Mouse (Mus musculus) heart, embryonic 15.5 days (tissue): ENCODE results near the gene Ppfibp2. TPM values are rescaled to one million over a fixed set of nuclear protein-coding genes. Genes with fewer than 3 reads are reported as not detected.

ENCODE experiments used
- ATAC-seq: fragments of 200-750 bp; cut with Nextera tagmentation; replicated peaks from 2 replicates; pipeline ENCODE4 v1.8.0; 2017; ENCODE audit warnings: low read depth, moderate TSS enrichment; ENCODE audit not compliant: insufficient number of reproducible peaks, insufficient read depth, low FRiP score
- H3K27ac ChIP-seq: fragments of 300-500 bp; sonication (generic); 2 replicates; pipeline ENCODE4 v1.5.1; 2015; ENCODE audit warnings: mild to moderate bottlenecking, inconsistent platforms
- H3K27me3 ChIP-seq: fragments of 300-500 bp; sonication (generic); 2 replicates; pipeline ENCODE4 v1.6.1; 2015; ENCODE audit warnings: inconsistent platforms
- H3K36me3 ChIP-seq: fragments of 300-500 bp; sonication (generic); 2 replicates; pipeline ENCODE4 v1.6.1; 2015; ENCODE audit warnings: mild to moderate bottlenecking, inconsistent platforms
- H3K4me1 ChIP-seq: fragments of 300-500 bp; sonication (generic); replicated peaks from 2 replicates; pipeline ENCODE4 v1.6.1; 2015; ENCODE audit warnings: inconsistent platforms
- H3K4me2 ChIP-seq: fragments of 300-500 bp; sonication (generic); 2 replicates; pipeline ENCODE4 v1.6.1; 2015; ENCODE audit warnings: inconsistent platforms, mild to moderate bottlenecking, moderate library complexity
- H3K4me3 ChIP-seq: fragments of 300-500 bp; sonication (generic); 2 replicates; pipeline ENCODE4 v1.5.1; 2015; ENCODE audit warnings: mild to moderate bottlenecking, inconsistent platforms
- H3K9ac ChIP-seq: fragments of 300-500 bp; sonication (generic); 2 replicates; pipeline ENCODE4 v1.6.1; 2015; ENCODE audit warnings: mild to moderate bottlenecking, inconsistent platforms
- H3K9me3 ChIP-seq: fragments of 300-500 bp; sonication (generic); replicated peaks from 2 replicates; pipeline ENCODE4 v1.6.1; 2016; ENCODE audit warnings: inconsistent platforms
- WGBS: fragments of 180-500 bp; shearing (Covaris S2); methylation state at CpG from one replicate; pipeline ENCODE4 v1.1.7; 2015; ENCODE audit warnings: mixed read lengths; 5-methylcytosine and 5-hydroxymethylcytosine counted together
- polyA plus RNA-seq: library from polyadenylated mRNA; unstranded; fragments of >200 nt; fragmentation: Nextera tagmentation; extraction: Ambion mirVana; gene quantifications from 2 replicates; pipeline ENCODE4 v1.2.1, GENCODE M21; 2015

Gene Ppfibp2
- polyA plus RNA-seq = 4.4 and 5.2 TPM in 2 replicates

GRCm38 (mm10) chr7:107594857-107595402 lies at the start of gene Ppfibp2:
Ppfibp2 (plus strand) TSS chr7:107595207.
- peak within 1 kb of the TSS; percentile 64 for H3K4me3 ChIP-seq
- whole genome bisulfite sequencing = under 1% methylated on average over 24 of the region's 24 CpGs
- H3K27ac ChIP-seq = peak within 1 kb of the TSS; percentile 56; the same call in 1 of the 2 replicates
- H3K4me2 ChIP-seq = peak within 1 kb of the TSS; percentile 99
- H3K27me3 ChIP-seq = no peaks in the 10 kb centered on the region
- peak within 1 kb of the TSS; percentile 58 for H3K9ac ChIP-seq
- H3K4me1 ChIP-seq = peaks cover 17% of the 10 kb centered on the region
- H3K9me3 ChIP-seq = no peaks in the 10 kb centered on the region
- peak; percentile 91 for ATAC-seq
- no peaks in the 10 kb centered on the region for H3K36me3 ChIP-seq

- H3K27ac ChIP-seq = no peak overlapping the region
- H3K4me1 ChIP-seq = no peaks in the 10 kb centered on the region
- H3K9me3 ChIP-seq = no peaks in the 10 kb centered on the region
- no peaks in the 10 kb centered on the region for H3K27me3 ChIP-seq
- H3K4me3 ChIP-seq = no peak overlapping the region
- no peak for ATAC-seq
- 82% methylated on average over 3 of the region's 3 CpGs for WGBS
- H3K36me3 ChIP-seq = no peaks in the 10 kb centered on the region
- no peak overlapping the region for H3K4me2 ChIP-seq
- no peak overlapping the region for H3K9ac ChIP-seq
Observed at GRCm38 (mm10) chr7:107547872-107548271, 47.1 kb upstream of the Ppfibp2 start.

DNA sequence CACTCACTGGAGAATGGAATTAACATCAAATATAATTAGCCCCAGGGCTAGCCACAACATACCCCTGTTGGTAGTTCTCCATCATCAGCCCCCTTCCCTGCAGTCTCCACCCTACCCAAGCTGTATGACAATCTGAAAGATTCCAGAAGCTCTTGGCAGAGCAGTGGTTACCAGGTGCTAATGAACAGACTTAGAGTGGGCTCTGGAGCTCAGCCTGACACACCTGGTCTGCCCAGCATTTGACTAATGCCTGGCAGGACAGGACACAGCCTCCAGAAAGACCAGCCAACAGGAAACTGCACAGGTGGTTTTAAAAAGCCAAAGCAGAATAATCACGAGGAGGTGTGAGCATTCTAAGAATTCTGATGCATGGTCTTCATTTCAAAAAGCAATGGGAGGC lies 41.5 kb upstream of the Ppfibp2 start:
- no peaks in the 10 kb centered on the region for H3K27me3 ChIP-seq
- no peak for ATAC-seq
- H3K9ac ChIP-seq = no peak overlapping the region
- H3K9me3 ChIP-seq = no peaks in the 10 kb centered on the region
- H3K4me3 ChIP-seq = no peak overlapping the region
- no peaks in the 10 kb centered on the region for H3K36me3 ChIP-seq
- WGBS = 67% methylated on average over 1 of the region's 1 CpGs
- no peaks in the 10 kb centered on the region for H3K4me1 ChIP-seq
- H3K4me2 ChIP-seq = no peak overlapping the region
- H3K27ac ChIP-seq = no peak overlapping the region

GRCm38 (mm10) chr7:107555906-107556305 lies 39.1 kb upstream of the Ppfibp2 start:
- 75% methylated on average over 3 of the region's 3 CpGs for WGBS

DNA sequence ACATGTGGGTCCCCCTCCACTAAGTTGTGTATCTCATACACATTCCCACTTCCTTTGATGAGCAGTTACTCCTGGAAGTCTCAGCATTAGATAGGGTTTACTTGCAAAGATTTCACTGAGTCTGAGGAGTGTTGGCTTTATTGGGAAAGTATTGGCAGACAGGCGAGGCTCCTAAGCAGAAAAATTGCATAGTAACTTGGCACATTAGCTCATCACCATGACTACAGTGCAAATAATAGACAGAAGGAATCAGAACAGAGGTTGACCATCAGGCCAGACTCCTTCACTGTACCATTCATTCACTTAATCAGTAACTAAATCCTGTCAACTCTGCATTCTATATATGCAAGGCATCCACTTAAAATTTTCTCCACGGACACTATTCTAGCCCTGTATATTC lies 34.3 kb upstream of the Ppfibp2 start:
- Histone ChIP-seq H3K4me2 (no peak overlapping the region), H3K4me3 (no peak overlapping the region), H3K27me3 (no peaks in the 10 kb centered on the region), H3K27ac (no peak overlapping the region), H3K9ac (no peak overlapping the region), H3K9me3 (no peaks in the 10 kb centered on the region), H3K4me1 (no peaks in the 10 kb centered on the region), H3K36me3 (no peaks in the 10 kb centered on the region)
- WGBS = 67% methylated on average over 2 of the region's 2 CpGs
- no peak for ATAC-seq

More at GRCm38 (mm10) chr7:107555906-107556305, 39.1 kb upstream of the Ppfibp2 start:
- no peak overlapping the region for H3K9ac ChIP-seq
- no peaks in the 10 kb centered on the region for H3K4me1 ChIP-seq
- no peak overlapping the region for H3K4me3 ChIP-seq
- no peak overlapping the region for H3K4me2 ChIP-seq
- no peaks in the 10 kb centered on the region for H3K36me3 ChIP-seq
- no peak for ATAC-seq
- H3K27ac ChIP-seq = no peak overlapping the region
- no peaks in the 10 kb centered on the region for H3K9me3 ChIP-seq
- H3K27me3 ChIP-seq = no peaks in the 10 kb centered on the region

DNA sequence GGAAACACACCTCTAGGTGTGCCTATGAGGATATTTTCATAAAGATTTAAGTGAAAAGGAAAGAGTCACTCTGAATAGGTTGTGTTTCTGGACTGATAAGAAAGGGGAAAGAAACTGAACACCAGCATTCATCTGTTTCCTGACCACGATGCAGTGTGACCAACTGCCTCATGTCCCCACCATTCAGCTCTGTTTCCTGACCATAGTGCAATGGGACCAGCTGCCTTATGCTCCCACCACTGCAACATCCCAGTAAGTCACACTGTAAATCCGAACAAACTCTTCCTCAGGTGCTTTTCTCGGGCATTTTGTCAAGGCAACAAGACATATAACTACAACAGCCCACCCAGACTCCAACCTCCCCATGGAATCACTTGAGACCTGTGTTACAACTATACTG lies 33.4 kb upstream of the Ppfibp2 start:
- Histone ChIP-seq H3K4me2 (no peak overlapping the region), H3K4me3 (no peak overlapping the region), H3K9me3 (no peaks in the 10 kb centered on the region), H3K36me3 (no peaks in the 10 kb centered on the region), H3K9ac (no peak overlapping the region), H3K4me1 (no peaks in the 10 kb centered on the region), H3K27ac (no peak overlapping the region), H3K27me3 (no peaks in the 10 kb centered on the region)
- ATAC-seq = no peak
- 61% methylated on average over 3 of the region's 3 CpGs for WGBS

- Histone ChIP-seq H3K9me3 (no peaks in the 10 kb centered on the region), H3K9ac (no peak overlapping the region), H3K36me3 (no peaks in the 10 kb centered on the region), H3K27me3 (no peaks in the 10 kb centered on the region), H3K27ac (no peak overlapping the region), H3K4me3 (no peak overlapping the region), H3K4me2 (no peak overlapping the region), H3K4me1 (no peaks in the 10 kb centered on the region)
- ATAC-seq = no peak
- 39% methylated on average over 2 of the region's 2 CpGs for WGBS
Observed at GRCm38 (mm10) chr7:107563727-107564126, 31.3 kb upstream of the Ppfibp2 start.

DNA sequence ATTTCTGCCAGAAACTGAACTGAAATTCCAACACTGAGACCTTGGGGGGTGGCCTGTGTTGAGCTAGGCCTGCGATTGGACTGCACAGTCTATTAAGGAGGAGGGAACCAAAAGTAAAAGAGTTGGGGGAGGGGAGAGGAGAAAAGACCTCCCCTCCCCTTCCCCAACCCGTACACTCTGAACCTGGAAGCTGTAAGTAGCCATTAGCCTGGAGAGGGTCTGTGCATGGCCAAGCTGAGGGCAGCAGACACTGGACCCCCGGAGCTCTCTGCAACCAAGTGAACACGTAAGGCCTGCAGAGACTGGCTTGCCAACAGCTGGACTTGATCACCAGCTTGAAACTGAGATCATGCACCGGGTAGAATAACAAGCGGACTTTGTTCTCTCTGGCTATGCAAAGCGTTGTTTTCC lies 27.7 kb upstream of the Ppfibp2 start, which contains the start of gene Olfml1:
Olfml1 (plus strand) TSS at position 186 of the 411 bp plus-strand sequence.
- no peaks in the 10 kb centered on the region for H3K9me3 ChIP-seq
- no peak within 1 kb of the TSS for H3K9ac ChIP-seq
- H3K36me3 ChIP-seq = no peaks in the 10 kb centered on the region
- 39% methylated on average over 7 of the region's 7 CpGs for WGBS
- no peaks in the 10 kb centered on the region for H3K27me3 ChIP-seq
- peak; percentile 62 for ATAC-seq
- H3K4me2 ChIP-seq = peak within 1 kb of the TSS; percentile 48
- H3K4me3 ChIP-seq = peak within 1 kb of the TSS; percentile 40
- H3K4me1 ChIP-seq = no peaks in the 10 kb centered on the region
- H3K27ac ChIP-seq = peak within 1 kb of the TSS; percentile 70

- H3K9ac ChIP-seq = no peak overlapping the region
- 51% methylated on average over 5 of the region's 5 CpGs for WGBS
Observed at GRCm38 (mm10) chr7:107567674-107568073, 27.3 kb upstream of the Ppfibp2 start.

GRCm38 (mm10) chr7:107568971-107569370 lies 26.0 kb upstream of the Ppfibp2 start:
- Histone ChIP-seq H3K4me3 (0 out of 2 replicates have a peak overlapping the region, but pooled peaks have one; percentile 10), H3K36me3 (no peaks in the 10 kb centered on the region), H3K9me3 (no peaks in the 10 kb centered on the region), H3K27me3 (no peaks in the 10 kb centered on the region), H3K4me1 (no peaks in the 10 kb centered on the region), H3K27ac (no peak overlapping the region), H3K9ac (no peak overlapping the region), H3K4me2 (peak overlapping the region; percentile 35)
- 49% methylated on average over 4 of the region's 4 CpGs for WGBS
- ATAC-seq = no peak

More at GRCm38 (mm10) chr7:107567674-107568073, 27.3 kb upstream of the Ppfibp2 start:
- no peaks in the 10 kb centered on the region for H3K9me3 ChIP-seq
- H3K4me1 ChIP-seq = no peaks in the 10 kb centered on the region
- no peaks in the 10 kb centered on the region for H3K27me3 ChIP-seq
- ATAC-seq = 0 out of 2 replicates have a peak, but pooled peaks have one; percentile 18
- H3K27ac ChIP-seq = peak overlapping the region; percentile 70
- H3K4me2 ChIP-seq = peak overlapping the region; percentile 48
- peak overlapping the region; percentile 40 for H3K4me3 ChIP-seq
- no peaks in the 10 kb centered on the region for H3K36me3 ChIP-seq

DNA sequence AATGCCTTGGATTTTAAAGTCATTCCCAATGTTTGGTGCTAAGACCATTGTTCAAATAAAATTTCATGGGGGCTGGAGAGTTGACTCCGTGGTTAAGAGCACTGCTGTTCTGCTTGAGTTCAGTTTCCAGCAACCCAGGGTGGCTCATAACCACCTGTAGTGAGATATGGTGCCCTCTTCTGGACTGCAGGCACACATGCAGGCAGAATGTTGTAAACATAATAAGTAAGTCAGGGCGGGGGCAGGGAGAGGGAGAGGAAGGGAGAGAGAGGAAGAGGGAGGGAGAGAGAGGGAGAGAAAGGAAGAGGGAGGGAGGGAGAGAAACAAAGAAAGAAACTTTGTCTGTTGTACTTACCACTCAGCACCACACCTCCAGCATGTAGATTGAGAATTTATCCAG lies 21.2 kb upstream of the Ppfibp2 start:
- Histone ChIP-seq H3K9me3 (no peaks in the 10 kb centered on the region), H3K4me3 (no peak overlapping the region), H3K27me3 (no peaks in the 10 kb centered on the region), H3K4me1 (no peaks in the 10 kb centered on the region), H3K4me2 (no peak overlapping the region), H3K9ac (no peak overlapping the region), H3K36me3 (no peaks in the 10 kb centered on the region), H3K27ac (no peak overlapping the region)
- no peak for ATAC-seq
- WGBS = 62% methylated on average over 2 of the region's 2 CpGs

GRCm38 (mm10) chr7:107574276-107574675 lies 20.7 kb upstream of the Ppfibp2 start:
- 61% methylated on average over 3 of the region's 3 CpGs for WGBS
- H3K36me3 ChIP-seq = no peaks in the 10 kb centered on the region
- H3K9me3 ChIP-seq = no peaks in the 10 kb centered on the region
- no peaks in the 10 kb centered on the region for H3K4me1 ChIP-seq
- no peak overlapping the region for H3K9ac ChIP-seq
- no peak for ATAC-seq
- no peak overlapping the region for H3K27ac ChIP-seq
- H3K4me3 ChIP-seq = no peak overlapping the region
- H3K4me2 ChIP-seq = no peak overlapping the region
- no peaks in the 10 kb centered on the region for H3K27me3 ChIP-seq
